Mouse (Mus musculus): ENCODE results near the gene Dlat.

DNA sequence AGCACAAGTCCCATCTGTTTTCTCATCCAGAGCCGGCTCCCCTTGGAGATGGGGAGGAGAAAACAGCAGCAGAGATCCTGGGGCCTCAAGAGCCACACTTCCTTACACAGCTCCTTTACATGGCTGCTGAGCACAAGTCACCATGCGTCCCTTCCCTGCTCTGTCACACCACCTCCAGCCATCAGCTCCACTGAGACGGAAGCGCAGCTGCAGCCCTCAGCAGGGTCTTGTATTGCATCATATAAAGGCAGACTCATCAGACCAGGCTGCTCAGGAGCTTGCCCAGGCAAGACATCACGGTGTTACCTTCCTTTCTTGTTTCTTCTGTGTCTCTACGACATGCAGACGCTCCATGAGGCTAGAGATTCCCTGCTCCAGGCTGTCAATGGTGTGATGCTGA lies 22.1 kb upstream of the Dlat start:
- TF ChIP-seq CTCF (conservative IDR thresholded peaks at IDR 0.05; ENCODE audit: low read length) (no peak), NANOG (IDR thresholded peaks at IDR 0.05; ENCODE audit: borderline replicate concordance, low read length) (no peak), POU5F1 (IDR thresholded peaks at IDR 0.05; ENCODE audit: borderline replicate concordance, low read length) (no peak)
